Mouse (Mus musculus) forebrain, postnatal 0 days (tissue): ENCODE measurements at regions not wholly inside any gene's neighbourhood (a gene's known extent, or its start where the extent isn't known, plus 50 kb on each side); places are given as distances from the start of the nearest gene placed in this dataset.

Source experiments
- ATAC-seq: fragments of 200-750 bp; cut with Nextera tagmentation; 2 replicates; pipeline ENCODE4 v1.8.0; 2017; ENCODE audit warnings: mild to moderate bottlenecking, moderate library complexity
- DNase-seq: peaks from one replicate; pipeline ENCODE4 v3.0.0-alpha.2; 2015
- H3K27ac ChIP-seq: fragments of 300-500 bp; sonication (generic); 2 replicates; pipeline ENCODE4 v1.5.1; 2014; ENCODE audit warnings: low read depth, mild to moderate bottlenecking, antibody characterized with exemption, low read length, moderate library complexity, mixed read lengths
- H3K27me3 ChIP-seq: fragments of 300-500 bp; sonication (generic); 2 replicates; pipeline ENCODE4 v1.6.1; 2014; ENCODE audit warnings: mild to moderate bottlenecking, low read length, mixed read lengths; ENCODE audit not compliant: insufficient read depth
- H3K36me3 ChIP-seq: fragments of 300-500 bp; sonication (generic); 2 replicates; pipeline ENCODE4 v1.6.1; 2014; ENCODE audit warnings: mild to moderate bottlenecking, moderate library complexity; ENCODE audit not compliant: insufficient read depth
- H3K4me1 ChIP-seq: fragments of 300-500 bp; sonication (generic); 2 replicates; pipeline ENCODE4 v1.6.1; 2014; ENCODE audit warnings: antibody characterized with exemption; ENCODE audit not compliant: insufficient read depth
- H3K4me2 ChIP-seq: fragments of 300-500 bp; sonication (generic); 2 replicates; pipeline ENCODE4 v1.6.1; 2014; ENCODE audit warnings: low read depth, mild to moderate bottlenecking, moderate library complexity
- H3K4me3 ChIP-seq: fragments of 300-500 bp; sonication (generic); 2 replicates; pipeline ENCODE4 v1.5.1; 2014; ENCODE audit warnings: low read depth, low read length, mixed read lengths
- H3K9ac ChIP-seq: fragments of 300-500 bp; sonication (generic); 2 replicates; pipeline ENCODE4 v1.6.1; 2014; ENCODE audit warnings: mild to moderate bottlenecking
- H3K9me3 ChIP-seq: fragments of 300-500 bp; sonication (generic); 2 replicates; pipeline ENCODE4 v1.6.1; 2016; ENCODE audit warnings: low read length
- CTCF ChIP-seq: sonication (generic); IDR thresholded peaks from 2 replicates; pipeline ENCODE4 v1.5.1; 2016; ENCODE audit warnings: antibody characterized with exemption, control low read depth, low read depth
- WGBS: fragments of 180-500 bp; shearing (Covaris S2); extraction: QIAGEN DNeasy Blood & Tissue Kit; methylation state at CpG from one replicate; pipeline ENCODE4 v1.1.7; 2014; 5-methylcytosine and 5-hydroxymethylcytosine counted together

GRCm38 (mm10) chr9:87419376-87419775 is 164.0 kb upstream of the Cep162 start:
- peak; percentile 79 for ATAC-seq
- Histone ChIP-seq H3K4me2 (no peak overlapping the region), H3K9me3 (no peaks in the 10 kb centered on the region)

GRCm38 (mm10) chr9:87412894-87413293 is 157.6 kb upstream of the Cep162 start:
- Histone ChIP-seq H3K9ac (no peak overlapping the region), H3K4me2 (no peak overlapping the region), H3K4me3 (no peak overlapping the region), H3K27ac (no peak overlapping the region), H3K27me3 (no peaks in the 10 kb centered on the region), H3K36me3 (no peaks in the 10 kb centered on the region), H3K9me3 (no peaks in the 10 kb centered on the region), H3K4me1 (no peaks in the 10 kb centered on the region)
- DNase-seq: no peak
- 38% methylated on average over 9 of the region's 9 CpGs for whole genome bisulfite sequencing
- TF ChIP-seq CTCF: no peak
- ATAC-seq: no peak

More at GRCm38 (mm10) chr9:87419376-87419775, 164.0 kb upstream of the Cep162 start:
- DNase-seq: peak; percentile 83
- peak; percentile 81 for TF ChIP-seq CTCF
- Histone ChIP-seq H3K27ac (no peak overlapping the region), H3K27me3 (no peaks in the 10 kb centered on the region), H3K9ac (no peak overlapping the region), H3K36me3 (no peaks in the 10 kb centered on the region), H3K4me1 (no peaks in the 10 kb centered on the region), H3K4me3 (no peak overlapping the region)
- 6% methylated on average over 12 of the region's 12 CpGs for WGBS

- 83% methylated on average over 7 of the region's 7 CpGs for WGBS
These were observed 155.7 kb upstream of the Cep162 start for GRCm38 (mm10) chr9:87411044-87411443.

GRCm38 (mm10) chr9:87409736-87410135 is 154.4 kb upstream of the Cep162 start:
- H3K36me3 ChIP-seq: no peaks in the 10 kb centered on the region
- TF ChIP-seq CTCF: no peak
- DNase-seq (no peak), ATAC-seq (no peak)
- H3K9ac ChIP-seq: no peak overlapping the region
- H3K4me3 ChIP-seq: no peak overlapping the region
- WGBS: 92% methylated on average over 3 of the region's 3 CpGs
- H3K4me2 ChIP-seq: no peak overlapping the region
- H3K27me3 ChIP-seq: no peaks in the 10 kb centered on the region
- H3K9me3 ChIP-seq: no peaks in the 10 kb centered on the region
- no peak overlapping the region for H3K27ac ChIP-seq
- no peaks in the 10 kb centered on the region for H3K4me1 ChIP-seq

More at GRCm38 (mm10) chr9:87411044-87411443, 155.7 kb upstream of the Cep162 start:
- Histone ChIP-seq H3K9me3 (no peaks in the 10 kb centered on the region), H3K4me3 (no peak overlapping the region), H3K36me3 (no peaks in the 10 kb centered on the region), H3K27ac (no peak overlapping the region), H3K9ac (no peak overlapping the region), H3K4me1 (no peaks in the 10 kb centered on the region), H3K4me2 (no peak overlapping the region), H3K27me3 (no peaks in the 10 kb centered on the region)
- no peak for TF ChIP-seq CTCF
- no peak for DNase-seq
- ATAC-seq: no peak

- no peaks in the 10 kb centered on the region for H3K36me3 ChIP-seq
- H3K4me2 ChIP-seq: no peak overlapping the region
- H3K27ac ChIP-seq: no peak overlapping the region
- DNase-seq (no peak), ATAC-seq (no peak)
- no peaks in the 10 kb centered on the region for H3K27me3 ChIP-seq
- no peak for TF ChIP-seq CTCF
- H3K9me3 ChIP-seq: no peaks in the 10 kb centered on the region
- no peak overlapping the region for H3K4me3 ChIP-seq
- 79% methylated on average over 8 of the region's 8 CpGs for WGBS
- H3K9ac ChIP-seq: no peak overlapping the region
- H3K4me1 ChIP-seq: no peaks in the 10 kb centered on the region
These were observed 153.5 kb upstream of the Cep162 start for GRCm38 (mm10) chr9:87408805-87409204.

- no peaks in the 10 kb centered on the region for H3K9me3 ChIP-seq
- no peaks in the 10 kb centered on the region for H3K27me3 ChIP-seq
- no peak for DNase-seq
- H3K4me2 ChIP-seq: no peak overlapping the region
- H3K4me1 ChIP-seq: no peaks in the 10 kb centered on the region
- WGBS: 84% methylated on average over 12 of the region's 12 CpGs
- H3K27ac ChIP-seq: no peak overlapping the region
- no peak for ATAC-seq
- H3K36me3 ChIP-seq: no peaks in the 10 kb centered on the region
- TF ChIP-seq CTCF: no peak
- no peak overlapping the region for H3K4me3 ChIP-seq
- no peak overlapping the region for H3K9ac ChIP-seq
These were observed 151.1 kb upstream of the Cep162 start for GRCm38 (mm10) chr9:87406476-87406875.

- H3K36me3 ChIP-seq: no peaks in the 10 kb centered on the region
- 93% methylated on average over 7 of the region's 7 CpGs for WGBS
- no peak for ATAC-seq
These were observed 149.9 kb upstream of the Cep162 start for GRCm38 (mm10) chr9:87405115-87405720.

More at GRCm38 (mm10) chr9:87405115-87405720, 149.9 kb upstream of the Cep162 start:
- Histone ChIP-seq H3K9ac (no peak overlapping the region), H3K4me3 (no peak overlapping the region), H3K9me3 (no peaks in the 10 kb centered on the region), H3K27ac (no peak overlapping the region), H3K4me2 (no peak overlapping the region), H3K27me3 (no peaks in the 10 kb centered on the region), H3K4me1 (no peaks in the 10 kb centered on the region)
- no peak for TF ChIP-seq CTCF
- no peak for DNase-seq
